Mouse (Mus musculus) bone marrow macrophage, adult 2 months (primary cell): ENCODE data around the gene Lrrc34. TPM values are rescaled to one million over a fixed set of nuclear protein-coding genes. Genes with fewer than 3 reads are reported as not detected.

Experiments used
- H3K27ac ChIP-seq: 2 replicates; pipeline ENCODE4 v1.5.1; 2012; ENCODE audit warnings: low read depth, low read length; ENCODE audit not compliant: insufficient read depth
- H3K4me1 ChIP-seq: 2 replicates; pipeline ENCODE4 v1.6.1; 2012; ENCODE audit warnings: low read length; ENCODE audit not compliant: control insufficient read depth, insufficient read depth
- H3K4me3 ChIP-seq: 2 replicates; pipeline ENCODE4 v1.5.1; 2012; ENCODE audit warnings: mild to moderate bottlenecking, low read length, moderate library complexity; ENCODE audit not compliant: insufficient read depth
- CTCF ChIP-seq: IDR thresholded peaks from 2 replicates; pipeline ENCODE4 v1.5.1; 2012; ENCODE audit warnings: low read depth, mild to moderate bottlenecking, low read length, moderate library complexity
- POLR2A ChIP-seq: IDR thresholded peaks from 2 replicates; pipeline ENCODE4 v1.6.1; 2012; ENCODE audit warnings: mild to moderate bottlenecking, low read depth, low read length, borderline replicate concordance
- polyA plus RNA-seq: library from polyadenylated mRNA; stranded (reverse); fragments of >200 nt; gene quantifications from 2 replicates; pipeline ENCODE4 v1.2.4, GENCODE M21; 2012; ENCODE audit not compliant: missing spikeins, insufficient read depth, insufficient read length

Gene Lrrc34
- polyA plus RNA-seq, 1 experiment = not detected

DNA sequence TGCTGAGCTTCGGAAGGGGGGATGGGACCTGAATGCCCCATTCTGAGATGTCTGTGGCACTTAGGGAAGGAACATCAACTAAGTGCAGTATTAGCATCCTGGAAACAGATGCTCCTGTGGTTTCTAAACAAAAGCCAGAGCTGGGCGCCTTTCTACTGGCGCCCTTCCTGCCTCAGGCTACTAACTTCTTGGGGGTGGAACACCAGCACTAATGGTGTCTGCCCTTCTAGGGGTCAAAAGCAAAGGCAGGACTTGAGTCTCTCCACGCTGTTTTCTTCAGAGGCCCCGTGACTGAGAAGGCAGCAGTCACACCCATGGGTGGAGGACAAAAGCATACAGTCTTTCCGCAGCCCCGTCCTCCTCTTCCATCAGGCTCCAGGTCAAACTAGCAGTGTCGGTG lies 908 bp downstream of the Lrrc34 start:
- Histone ChIP-seq H3K27ac (no peak overlapping the region), H3K4me1 (peaks cover 11% of the 10 kb centered on the region), H3K4me3 (no peak overlapping the region)
- TF ChIP-seq CTCF (no peak), POLR2A (no peak)

DNA sequence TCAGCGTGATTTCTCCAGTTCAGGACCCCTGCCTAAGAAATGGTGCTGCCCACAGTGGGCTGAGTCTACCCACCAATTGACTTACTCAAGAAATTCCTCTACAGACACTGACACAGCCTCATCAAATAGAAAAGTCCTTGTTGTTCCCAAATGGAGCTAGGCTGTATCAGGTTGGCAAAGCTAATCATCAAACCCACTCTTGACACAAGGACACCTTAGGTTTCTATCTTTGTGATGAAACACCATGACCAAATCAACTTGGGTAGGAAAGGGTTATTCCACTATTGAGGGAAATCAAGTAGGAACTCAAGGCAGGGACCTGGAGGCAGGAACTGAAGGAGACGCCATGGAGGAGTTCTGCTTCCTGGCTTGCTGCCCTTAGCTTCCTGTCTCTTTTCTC lies 3.5 kb downstream of the Lrrc34 start, which contains the start of gene Lrriq4:
Gene Lrriq4, plus strand, starts transcription at position 301 of the 400 bp plus-strand sequence.
- peaks cover 14% of the 10 kb centered on the region for H3K4me1 ChIP-seq
- H3K27ac ChIP-seq = no peak within 1 kb of the TSS
- no peak for TF ChIP-seq CTCF
- TF ChIP-seq POLR2A = no peak
- H3K4me3 ChIP-seq = no peak within 1 kb of the TSS

GRCm38 (mm10) chr3:30635629-30636028 lies 12.0 kb downstream of the Lrrc34 start:
- peaks cover 7% of the 10 kb centered on the region for H3K4me1 ChIP-seq
- TF ChIP-seq POLR2A (no peak), CTCF (no peak)
- H3K4me3 ChIP-seq = no peak overlapping the region
- H3K27ac ChIP-seq = no peak overlapping the region

- Histone ChIP-seq H3K27ac (no peak overlapping the region), H3K4me1 (no peaks in the 10 kb centered on the region), H3K4me3 (no peak overlapping the region)
- no peak for TF ChIP-seq POLR2A
- TF ChIP-seq CTCF = no peak
These were observed 14.0 kb downstream of the Lrrc34 start for GRCm38 (mm10) chr3:30633681-30634080.

GRCm38 (mm10) chr3:30620132-30620531 lies 27.5 kb downstream of the Lrrc34 start:
- TF ChIP-seq CTCF (no peak), POLR2A (no peak)
- Histone ChIP-seq H3K27ac (no peak overlapping the region), H3K4me3 (no peak overlapping the region), H3K4me1 (peaks cover 5% of the 10 kb centered on the region)

DNA sequence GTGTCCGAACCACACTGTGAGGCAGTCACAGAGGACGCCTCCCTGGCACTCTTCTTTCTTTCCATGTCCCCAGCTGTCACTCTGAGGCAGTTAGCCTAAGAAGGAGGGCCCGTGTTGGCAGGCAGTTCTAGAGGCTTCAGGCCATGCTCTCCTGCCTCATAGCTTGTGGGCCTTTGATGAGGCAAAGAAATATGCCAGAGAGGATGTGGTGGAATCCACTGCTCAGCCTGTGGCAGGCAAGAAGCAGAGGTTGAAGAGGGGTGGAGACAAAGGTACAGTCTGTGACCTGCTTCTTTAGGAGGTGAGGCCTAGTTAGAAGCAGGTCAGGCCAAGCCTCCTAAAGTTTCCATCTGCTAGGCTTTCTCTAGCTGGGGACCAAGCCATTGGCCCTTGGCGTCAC lies 36.7 kb downstream of the Lrrc34 start:
- TF ChIP-seq POLR2A (no peak), CTCF (no peak)
- no peak overlapping the region for H3K4me3 ChIP-seq
- no peaks in the 10 kb centered on the region for H3K4me1 ChIP-seq
- H3K27ac ChIP-seq = no peak overlapping the region

DNA sequence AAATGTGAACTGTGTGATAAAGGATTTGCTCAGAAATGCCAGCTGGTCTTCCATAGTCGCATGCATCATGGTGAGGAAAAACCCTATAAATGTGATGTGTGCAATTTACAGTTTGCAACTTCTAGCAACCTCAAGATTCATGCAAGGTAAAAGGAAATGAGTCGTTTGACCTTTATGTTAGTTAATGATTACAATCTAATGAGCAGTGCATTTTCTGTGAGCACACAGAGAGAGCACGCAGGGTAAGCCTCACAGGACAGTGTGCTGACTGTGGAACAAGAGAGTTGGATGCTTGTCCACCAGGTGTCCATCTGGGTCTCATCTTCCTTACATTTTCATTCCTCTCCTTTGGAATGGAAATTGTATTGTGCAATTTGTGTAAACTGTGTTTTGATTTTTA lies 38.7 kb downstream of the Lrrc34 start:
- H3K27ac ChIP-seq = no peak overlapping the region
- TF ChIP-seq CTCF (no peak), POLR2A (no peak)
- H3K4me1 ChIP-seq = no peaks in the 10 kb centered on the region
- H3K4me3 ChIP-seq = no peak overlapping the region

GRCm38 (mm10) chr3:30603256-30603655 lies 44.4 kb downstream of the Lrrc34 start:
- TF ChIP-seq POLR2A (no peak), CTCF (no peak)
- no peak overlapping the region for H3K27ac ChIP-seq
- peaks cover 8% of the 10 kb centered on the region; the same call in 1 of the 2 replicates for H3K4me1 ChIP-seq
- H3K4me3 ChIP-seq = peak overlapping the region; percentile 68

- H3K4me3 ChIP-seq = peak overlapping the region; percentile 68
These were observed 45.0 kb downstream of the Lrrc34 start for GRCm38 (mm10) chr3:30602740-30603098.

GRCm38 (mm10) chr3:30602065-30602739 lies 45.5 kb downstream of the Lrrc34 start, which contains the start of gene Mynn:
TSS of gene Mynn (plus strand) at chr3:30602065.
- H3K4me3 ChIP-seq = peak within 1 kb of the TSS; percentile 80
- TF ChIP-seq POLR2A = no peak
- TF ChIP-seq CTCF = no peak
- peaks cover 8% of the 10 kb centered on the region; the same call in 1 of the 2 replicates for H3K4me1 ChIP-seq
- peak within 1 kb of the TSS; percentile 70 for H3K27ac ChIP-seq

More at GRCm38 (mm10) chr3:30602740-30603098, 45.0 kb downstream of the Lrrc34 start:
- Histone ChIP-seq H3K4me1 (peaks cover 8% of the 10 kb centered on the region; the same call in 1 of the 2 replicates), H3K27ac (peak overlapping the region; percentile 65)
- no peak for TF ChIP-seq CTCF
- TF ChIP-seq POLR2A = no peak

GRCm38 (mm10) chr3:30601610-30602064 lies 46.0 kb downstream of the Lrrc34 start:
- Histone ChIP-seq H3K4me3 (peak overlapping the region; percentile 68), H3K4me1 (peaks cover 8% of the 10 kb centered on the region; the same call in 1 of the 2 replicates), H3K27ac (peak overlapping the region; percentile 56)
- no peak for TF ChIP-seq CTCF
- no peak for TF ChIP-seq POLR2A
